Mouse (Mus musculus) A20 (cell line): ENCODE measurements around the gene Cwc27.

Experiments used
- DNase-seq: peaks from one replicate; pipeline ENCODE4 v3.0.0-alpha.2; 2011; ENCODE audit warnings: low read depth, low spot score

Gene Cwc27

DNA sequence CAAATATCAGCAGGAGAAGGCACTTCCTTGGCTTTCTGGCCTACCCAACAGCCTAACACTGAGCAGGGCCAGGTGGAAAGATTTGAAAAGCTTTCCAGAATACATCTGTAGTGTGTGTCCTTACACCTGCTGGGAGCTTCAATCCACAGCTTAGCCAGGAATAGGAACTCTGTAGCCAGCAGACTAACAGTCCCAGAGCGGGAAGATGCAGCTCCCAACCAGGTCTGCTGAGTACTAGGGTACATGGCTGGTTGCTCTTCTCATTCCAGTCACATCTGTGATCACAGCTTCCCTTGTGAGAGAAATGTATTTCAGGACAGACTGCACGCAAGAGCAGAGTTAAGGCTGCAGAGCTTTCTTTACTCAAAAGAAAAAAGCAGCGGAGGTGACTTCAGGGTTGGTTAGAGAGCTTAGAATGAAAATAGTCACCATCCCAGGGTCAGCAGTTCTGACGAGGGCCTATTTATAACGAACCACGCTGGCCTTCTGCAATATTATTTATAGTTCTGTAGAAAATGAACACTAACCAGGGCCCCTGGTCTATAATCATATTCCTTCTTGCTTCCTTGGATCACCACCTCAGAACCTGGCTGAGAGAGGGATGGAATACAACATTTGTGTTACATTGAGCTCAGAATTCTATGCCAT is 171.0 kb downstream of the Cwc27 start:
- no peak for DNase-seq

DNA sequence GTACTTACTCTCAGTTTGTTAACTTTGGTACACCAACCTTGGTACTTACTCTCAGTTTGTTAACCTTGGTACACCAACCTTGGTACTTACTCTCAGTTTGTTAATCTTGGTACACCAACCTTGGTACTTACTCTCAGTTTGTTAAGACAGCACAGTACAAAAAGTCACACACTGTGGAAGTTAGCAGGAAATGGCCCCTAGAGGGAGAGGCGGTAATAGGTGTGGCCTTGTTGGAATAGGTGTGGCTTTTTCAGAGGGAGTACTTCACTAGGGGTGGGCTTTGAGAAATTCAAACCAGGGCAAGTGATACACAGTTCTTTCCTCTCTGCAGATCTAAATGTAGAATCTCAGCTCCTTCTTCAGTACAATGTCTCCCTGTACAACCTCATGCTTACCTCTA is 172.8 kb downstream of the Cwc27 start:
- DNase-seq: no peak

DNA sequence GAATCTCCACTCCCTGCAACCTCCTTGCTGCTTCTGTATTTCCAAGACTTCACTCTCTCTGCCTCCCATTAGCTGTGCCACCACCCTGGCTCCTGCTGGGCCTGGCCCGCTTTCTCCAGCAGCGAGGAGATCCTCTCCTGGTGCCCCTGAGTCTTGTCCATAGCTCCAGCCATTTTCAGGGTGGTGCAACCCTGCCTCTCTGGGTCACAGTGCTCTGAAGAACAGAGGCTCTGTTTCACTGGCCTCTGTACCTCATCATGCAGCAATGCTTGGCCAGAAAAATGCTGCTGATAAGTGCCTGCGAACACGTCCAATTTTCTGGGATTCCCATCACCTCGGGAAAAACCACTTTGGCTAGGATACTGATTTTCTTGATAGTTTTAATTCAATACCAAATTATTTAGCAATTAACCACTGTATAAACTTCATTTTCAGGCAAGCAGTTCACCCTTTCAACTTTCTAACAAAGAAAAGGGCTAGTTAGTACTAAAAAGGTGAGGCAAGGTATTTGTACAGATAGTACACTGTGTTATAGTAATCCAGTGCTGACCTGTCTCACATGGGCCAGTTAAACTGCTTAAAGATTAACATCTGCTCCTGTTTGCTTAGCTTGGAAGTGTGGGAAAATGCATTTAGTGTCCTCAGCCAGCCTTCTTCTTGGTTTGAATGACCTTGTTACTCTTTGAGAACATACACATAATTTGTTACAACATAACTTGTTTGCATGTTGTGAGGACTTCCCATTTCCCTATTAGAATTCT is 176.1 kb downstream of the Cwc27 start:
- DNase-seq: no peak

DNA sequence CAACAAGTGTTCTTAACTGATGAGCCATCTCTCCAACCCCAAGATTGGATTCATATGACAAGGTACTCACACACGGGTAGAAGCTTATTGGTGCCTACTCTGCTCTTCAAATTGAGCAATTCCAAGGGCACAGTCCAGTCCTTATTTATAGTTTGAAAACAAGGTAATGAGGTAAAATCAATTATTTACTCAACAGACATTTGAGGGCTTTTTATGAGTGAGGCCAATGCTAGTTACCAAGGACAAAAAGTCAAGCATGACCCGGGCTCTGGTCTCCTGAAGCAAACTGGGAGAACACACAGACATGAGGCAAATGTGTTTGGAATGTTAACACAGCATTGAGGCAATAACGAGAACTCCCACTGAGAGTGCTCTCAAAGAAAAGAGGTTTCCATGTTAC is 178.0 kb downstream of the Cwc27 start:
- no peak for DNase-seq

DNA sequence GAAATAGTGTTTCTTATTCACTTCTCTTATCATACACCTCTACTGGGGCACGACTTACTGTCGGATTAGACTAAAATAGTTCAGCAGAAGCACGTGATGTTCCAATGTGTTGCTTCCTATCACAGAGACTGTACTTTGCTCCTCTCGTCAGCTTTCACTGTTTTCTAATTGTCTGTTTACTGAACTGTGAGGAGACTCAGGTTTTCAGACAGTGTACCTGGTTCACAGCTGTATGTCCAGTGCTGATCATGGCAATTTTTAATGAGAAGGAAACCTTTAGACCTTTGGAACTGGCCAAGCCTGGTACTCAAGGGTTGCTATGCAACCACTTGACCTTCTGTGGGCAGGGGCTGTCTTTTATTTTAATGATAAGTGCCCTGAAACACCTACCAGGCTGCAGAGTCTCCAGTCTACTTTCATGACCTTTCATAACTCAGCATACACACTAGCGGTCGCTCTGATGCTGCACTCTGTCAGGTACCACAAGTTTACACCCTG is 180.9 kb downstream of the Cwc27 start:
- DNase-seq: no peak

DNA sequence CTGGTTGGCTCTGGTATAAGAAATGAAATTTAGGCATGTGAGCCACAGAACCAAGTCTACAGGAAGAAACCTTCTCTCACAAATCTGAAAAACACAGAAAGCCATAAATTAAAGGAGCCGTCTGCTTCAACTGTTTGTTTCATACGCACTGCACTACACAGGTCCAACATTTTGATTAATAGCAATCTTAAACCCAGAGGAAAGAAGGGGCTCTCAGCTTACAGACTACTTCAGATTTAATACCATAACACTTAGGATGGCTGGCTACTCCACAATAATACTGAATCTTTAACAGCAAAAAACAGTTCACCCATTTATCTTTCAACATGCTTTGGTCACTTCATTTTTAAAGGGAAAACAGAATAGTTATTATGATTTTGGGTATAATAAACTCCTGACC is 182.2 kb downstream of the Cwc27 start:
- no peak for DNase-seq

DNA sequence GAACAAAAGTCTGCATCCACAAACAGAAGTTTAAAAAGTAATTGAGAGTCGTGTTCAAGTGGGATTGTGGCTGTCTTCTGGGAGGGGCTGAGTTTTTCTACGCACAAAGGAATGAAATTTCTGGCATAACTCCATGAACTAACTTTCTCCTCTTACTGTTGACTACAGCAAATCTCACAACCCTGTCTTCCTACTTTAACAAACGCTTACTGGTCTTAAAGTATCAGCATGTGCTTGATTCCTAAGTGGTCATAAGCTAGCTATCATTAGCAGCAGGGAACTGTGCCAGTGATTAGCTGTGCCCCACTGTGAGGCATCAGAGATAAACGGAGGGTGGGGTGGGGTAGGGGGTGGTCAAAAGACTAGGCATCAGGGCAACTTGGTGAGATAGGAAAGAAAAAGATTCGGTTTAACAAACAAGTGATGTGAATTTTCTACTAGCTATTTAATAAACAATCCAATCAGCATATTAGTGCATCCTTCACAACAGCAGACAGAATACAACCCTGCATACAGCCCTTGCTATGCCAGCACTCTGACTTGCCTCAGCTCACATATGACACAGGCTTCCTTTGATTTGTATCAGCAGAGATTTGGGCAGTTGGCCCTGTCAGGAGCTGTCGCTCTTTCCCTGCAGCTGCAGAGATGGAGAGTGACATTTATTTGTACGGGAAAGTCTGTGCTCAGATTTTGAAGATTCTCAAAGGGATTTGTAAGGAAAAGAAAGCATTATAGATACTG is 184.3 kb downstream of the Cwc27 start:
- no peak for DNase-seq

DNA sequence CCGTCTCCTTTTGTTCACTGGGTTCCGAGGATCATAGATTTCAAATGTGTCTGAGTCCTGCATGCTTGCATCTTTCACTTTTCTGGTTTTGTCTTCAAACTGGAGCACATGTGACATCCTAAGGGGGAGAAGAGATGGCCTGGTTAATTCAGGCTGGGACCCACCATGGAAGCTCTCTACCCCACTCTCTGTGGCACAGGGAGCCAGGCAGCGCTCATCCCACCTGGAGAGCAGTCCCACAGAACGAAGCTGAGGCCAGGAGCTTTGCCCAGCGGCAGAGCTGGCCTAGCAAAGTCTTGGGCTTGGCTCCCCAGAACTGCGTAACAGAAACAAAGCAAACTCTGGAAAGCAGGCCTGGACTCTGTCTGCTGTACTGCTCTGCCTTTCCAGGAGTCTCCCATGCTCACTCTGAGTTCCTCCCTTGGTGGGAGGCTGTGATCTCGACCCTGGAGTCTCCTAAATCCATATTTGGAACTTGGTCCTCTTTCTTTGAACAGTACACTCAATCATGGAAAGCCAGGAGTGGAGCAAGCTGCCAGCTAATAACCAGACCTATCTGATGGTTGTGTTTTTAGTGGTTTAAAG is 185.2 kb downstream of the Cwc27 start:
- DNase-seq: no peak

DNA sequence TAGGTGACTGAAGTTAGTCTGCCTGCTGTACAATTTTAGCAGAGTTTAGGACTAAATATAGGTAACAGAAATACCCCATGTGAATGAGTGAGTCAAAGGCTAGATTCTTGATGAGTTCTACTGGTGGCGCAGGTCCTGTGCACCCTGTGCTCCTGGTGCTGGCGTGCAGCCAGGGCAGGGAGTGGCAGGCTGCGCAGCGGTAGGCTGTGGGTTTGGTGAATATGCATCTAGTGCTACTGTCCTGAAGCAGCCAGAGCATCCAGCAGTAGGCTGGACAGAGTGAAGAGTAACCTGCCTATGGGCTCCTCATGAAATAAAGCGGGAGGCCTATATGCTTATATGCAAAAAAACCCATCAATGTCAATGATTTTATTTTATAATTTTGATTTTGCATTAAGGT is 186.1 kb downstream of the Cwc27 start:
- DNase-seq: no peak

DNA sequence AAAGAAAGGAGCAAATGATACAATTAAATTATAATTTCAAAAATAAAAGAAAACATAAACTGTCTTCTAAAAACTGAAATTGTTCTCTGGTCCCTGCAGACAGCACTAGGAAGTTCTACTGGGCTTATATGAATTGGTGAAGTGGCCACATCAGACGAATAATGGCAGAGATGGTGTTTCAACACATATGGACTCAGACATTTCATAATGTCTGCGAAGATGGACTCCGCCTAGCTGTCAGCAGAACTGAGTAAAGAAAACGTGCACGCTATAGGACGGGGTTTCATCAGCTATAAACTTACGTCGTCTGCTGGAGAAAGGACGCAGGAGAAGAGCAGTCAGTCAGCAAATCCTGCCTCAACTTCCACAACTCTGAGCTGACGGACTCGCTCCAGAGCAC is 187.3 kb downstream of the Cwc27 start:
- DNase-seq: no peak

DNA sequence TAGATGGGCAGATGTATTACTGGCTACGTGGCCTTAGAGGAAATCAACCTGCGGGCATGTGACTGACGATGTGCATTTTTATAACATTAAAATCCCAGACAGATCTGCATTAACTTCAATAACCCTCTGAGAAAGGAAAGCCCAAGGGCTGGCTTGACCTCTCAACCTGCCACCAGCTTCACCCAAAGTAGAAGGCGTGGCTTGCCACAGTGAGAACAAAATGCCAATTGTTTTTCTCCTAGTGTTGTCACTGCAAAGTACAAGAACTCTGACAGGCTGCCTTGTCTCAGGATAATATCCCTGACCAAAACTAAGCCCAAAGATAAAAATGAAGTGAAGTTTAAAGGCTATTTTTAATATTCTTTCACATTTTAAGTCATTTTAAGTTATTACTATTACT is 188.9 kb downstream of the Cwc27 start:
- no peak for DNase-seq

DNA sequence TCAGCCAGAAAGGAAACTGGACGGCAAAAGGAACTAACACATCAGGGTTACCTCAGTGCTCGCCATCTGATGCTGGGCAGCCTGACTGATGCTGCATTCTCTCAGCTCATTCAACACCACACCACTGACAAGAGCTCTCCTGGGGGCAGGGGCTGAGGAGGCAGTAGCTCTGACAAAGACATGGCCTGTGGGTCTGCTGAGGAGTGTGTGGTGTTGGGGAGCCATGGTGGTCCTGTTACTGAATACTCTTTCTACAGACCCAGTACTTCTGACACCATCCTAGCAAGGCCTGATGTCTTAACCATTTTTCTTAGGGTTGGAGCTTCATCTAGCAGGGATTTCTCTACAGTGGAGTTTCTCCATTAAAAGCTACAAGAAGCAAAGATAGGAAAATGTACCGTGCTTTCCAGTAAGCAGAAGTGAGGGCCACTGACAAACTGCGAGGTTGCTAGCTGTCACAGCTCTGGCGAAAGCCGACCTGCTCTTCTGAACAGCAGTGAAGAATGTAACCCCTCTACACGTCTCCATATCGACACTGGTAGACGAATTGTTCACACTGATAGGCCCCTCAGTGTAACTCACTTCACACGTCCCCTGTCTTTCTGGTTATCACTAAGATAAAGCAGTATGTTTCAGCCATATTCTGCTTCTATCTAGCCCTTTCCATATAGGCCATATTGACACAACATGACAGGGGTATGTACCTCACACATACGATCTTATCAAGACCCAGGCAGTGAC is 189.6 kb downstream of the Cwc27 start:
- no peak for DNase-seq

DNA sequence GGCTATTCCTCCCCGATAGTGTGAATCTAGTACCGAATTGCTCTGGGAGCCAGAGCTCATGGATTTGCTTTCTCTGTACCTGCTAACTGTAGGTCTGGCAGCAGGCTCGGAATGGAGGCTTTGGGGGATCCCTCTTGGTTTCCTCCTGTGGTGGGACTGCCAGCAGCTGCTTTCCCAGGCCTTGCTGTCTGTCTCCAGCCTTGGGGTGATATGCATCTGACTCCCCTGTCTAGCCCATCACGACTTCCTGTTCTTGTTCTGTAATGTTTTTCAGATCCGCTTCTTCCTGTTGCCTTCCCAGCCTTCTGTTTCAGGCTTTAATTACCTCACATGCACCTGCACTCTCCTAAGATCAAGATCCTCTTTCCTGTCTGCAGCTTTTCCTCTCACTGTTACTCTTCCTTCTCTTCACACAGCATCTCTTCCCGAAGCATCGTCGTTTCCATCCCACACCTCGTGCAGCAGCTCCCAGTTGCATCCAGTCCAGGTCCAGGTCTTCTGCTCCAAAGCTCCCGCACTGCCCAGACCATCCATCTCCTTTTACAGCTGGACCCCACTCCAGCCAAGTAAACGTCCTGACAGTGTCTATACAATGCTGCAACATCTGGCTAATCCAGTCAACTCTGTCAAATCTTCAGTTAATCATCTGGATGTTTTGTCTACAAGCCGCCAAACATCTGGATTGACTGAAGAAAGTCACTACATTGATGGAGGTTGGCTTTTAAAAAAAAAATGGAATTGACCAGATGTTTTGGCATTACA is 193.6 kb downstream of the Cwc27 start:
- DNase-seq: no peak

DNA sequence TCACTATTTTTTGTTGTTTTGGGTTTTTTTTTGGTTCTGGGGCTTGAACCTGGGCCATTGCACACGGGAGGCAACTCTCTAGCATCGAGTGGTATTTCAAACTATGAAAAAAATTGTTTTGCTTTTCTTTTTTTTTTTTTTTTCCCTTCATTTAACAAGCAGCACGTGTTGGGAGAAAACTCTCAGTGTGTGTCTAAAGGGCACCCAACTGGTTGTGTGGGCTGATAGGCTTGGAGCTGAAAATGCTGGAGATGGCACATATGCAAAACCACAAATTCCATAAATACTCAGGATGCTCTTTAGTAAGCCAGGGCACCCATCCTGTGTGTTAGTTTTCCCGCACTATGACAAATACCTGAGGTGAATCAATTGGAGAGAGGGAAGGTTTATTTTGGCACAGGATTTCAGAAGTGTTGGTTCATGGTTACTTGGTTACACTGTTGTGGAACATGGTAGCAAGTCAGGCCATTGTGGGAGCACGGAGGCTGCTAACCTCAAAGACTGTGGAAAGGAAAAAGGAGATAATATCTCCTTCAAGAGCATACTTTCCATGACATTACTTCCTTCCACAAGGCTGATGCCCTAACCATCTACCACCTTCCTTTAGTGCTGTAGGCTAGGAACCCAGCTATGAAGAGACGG is 194.7 kb downstream of the Cwc27 start:
- DNase-seq: no peak

DNA sequence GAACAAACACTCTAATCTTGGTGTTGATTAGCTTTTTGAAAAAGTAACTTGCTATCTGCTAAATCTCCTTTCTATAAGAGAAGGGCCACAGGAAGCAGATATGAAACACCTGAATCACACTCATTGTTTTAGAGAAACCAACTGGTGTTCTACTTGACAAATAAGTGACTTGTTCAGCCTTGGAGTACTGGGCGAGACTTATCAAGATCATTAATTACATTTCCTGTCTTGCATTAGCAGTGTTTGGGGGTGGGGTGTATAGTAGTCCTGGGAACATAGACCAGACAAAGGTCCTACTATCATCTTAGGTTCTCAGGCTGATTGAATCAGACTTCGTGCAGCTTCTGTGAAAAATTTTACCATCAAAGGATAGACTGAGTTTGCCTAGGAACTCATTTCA is 196.5 kb downstream of the Cwc27 start:
- no peak for DNase-seq

DNA sequence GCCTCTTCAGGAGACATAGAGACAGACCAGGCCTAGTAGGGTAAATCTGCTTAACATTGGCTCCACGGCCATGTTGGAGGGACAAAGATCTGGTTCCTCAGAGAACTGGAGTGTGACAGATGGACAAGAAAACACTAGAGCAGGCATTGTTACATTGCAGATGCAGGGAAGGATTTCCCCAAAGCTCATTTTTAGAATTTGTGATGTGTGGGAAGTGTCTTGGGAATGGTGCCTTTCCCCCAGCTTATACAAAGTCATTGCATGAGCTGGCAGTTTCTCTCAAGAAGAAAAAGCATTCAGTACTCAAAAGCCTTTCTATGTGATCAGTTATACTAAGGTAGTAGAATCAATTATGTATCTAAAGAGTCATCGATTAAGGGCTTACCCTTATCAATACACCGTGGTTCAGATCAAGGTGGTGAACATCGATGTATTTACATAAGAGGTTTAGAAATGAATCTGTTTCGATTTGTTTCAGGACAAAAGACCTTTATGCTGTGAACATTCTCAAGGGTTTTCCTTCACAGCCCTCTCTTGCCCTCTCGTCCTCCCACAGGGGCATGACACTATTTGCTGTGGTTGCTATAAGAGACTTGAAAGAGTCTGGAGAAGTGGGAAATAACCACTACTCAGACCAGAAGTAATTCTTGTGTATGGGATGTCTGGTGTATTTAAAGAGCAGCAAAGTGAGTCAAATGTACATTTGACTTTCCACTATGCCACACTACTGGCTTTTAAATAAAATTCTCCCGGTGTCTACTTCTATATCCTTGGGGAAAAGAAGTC is 197.2 kb downstream of the Cwc27 start:
- no peak for DNase-seq

DNA sequence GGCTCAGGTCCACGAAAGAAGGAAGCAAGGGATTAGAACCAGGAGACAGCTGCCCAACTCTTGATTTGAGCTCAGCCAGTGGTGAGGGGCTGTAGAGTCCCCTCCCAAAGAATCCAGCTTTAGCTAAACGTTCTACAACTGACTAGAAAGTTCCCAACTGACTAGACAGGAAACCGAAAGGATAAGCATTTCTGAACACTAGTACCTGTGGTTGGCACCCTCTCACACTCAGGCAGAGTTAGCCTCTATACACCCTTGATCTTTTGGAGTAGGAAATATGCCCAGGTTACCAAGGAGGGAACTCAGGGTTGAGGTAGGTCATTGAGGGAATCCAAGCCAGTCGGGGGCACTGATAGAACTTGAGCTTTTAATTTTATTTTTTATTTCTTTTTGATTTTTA is 199.7 kb downstream of the Cwc27 start:
- no peak for DNase-seq

DNA sequence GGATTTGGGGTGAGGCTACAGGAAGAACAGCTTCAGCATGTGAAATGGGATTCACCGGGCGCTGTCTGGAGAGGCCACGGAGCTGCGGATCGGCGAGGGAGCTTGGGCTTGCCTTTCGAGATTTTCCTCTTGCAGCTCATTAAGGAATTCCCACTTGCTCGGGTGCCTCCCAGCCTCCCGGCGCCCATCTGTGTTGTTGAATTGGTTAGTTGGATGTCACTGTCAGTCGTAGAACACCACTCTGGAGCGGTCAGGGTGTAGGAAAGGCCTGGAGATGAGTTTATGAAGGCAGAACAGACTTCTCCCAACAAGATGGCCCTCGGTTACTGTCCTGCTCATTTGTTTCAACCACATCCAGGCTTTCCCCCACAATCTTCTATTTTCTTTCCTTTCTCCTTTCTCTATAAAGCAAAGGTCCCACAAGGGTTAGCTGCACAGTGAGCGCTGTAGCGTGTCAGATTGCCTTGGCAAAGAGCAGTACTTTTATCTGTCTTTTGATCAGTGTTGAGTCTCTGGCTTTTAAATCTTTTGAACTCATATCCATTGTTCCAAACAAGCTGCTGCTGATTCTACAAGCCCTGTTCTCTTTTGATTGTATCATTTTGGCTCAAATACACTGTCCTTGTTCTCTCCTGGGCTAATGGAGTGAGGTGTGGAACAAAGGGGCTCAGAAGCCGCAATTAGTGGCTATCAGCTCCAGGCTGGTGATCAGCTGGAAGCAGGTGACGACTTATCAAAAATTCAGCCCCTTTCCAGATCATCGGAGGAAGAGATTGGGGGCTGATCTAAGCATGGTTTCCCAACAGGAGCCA is 200.7 kb downstream of the Cwc27 start:
- DNase-seq: no peak

DNA sequence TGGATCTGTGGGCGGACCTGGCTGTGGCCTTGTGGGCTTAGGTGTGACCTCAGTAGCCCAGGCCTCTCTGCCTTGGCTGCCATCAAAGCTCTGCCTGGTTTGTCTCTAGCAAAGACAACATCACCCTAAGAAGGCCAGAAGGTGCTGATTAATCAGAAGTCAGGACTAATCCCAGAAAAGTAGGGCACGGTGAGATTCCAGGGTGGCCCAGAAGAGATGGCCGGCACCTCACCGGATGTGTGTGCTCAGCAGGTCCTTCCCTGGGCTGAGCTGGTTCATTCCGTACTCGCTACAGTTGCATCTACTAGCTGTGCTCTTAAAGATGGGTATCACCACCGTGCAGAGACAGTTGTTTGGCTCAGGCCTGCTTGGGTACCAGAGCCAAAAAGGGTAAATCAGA is 201.8 kb downstream of the Cwc27 start:
- no peak for DNase-seq
